Mouse (Mus musculus) forebrain, embryonic 12.5 days (tissue): ENCODE measurements around the gene Prdm1. TPM values are rescaled to one million over a fixed set of nuclear protein-coding genes. Genes with fewer than 3 reads are reported as not detected.
A peak's percentile ranks its signal among the peaks of the same experiment; 100 is the strongest.

Source experiments
- ATAC-seq: fragments of 200-750 bp; cut with Nextera tagmentation; 2 replicates; pipeline ENCODE4 v1.8.0; 2017; ENCODE audit warnings: moderate TSS enrichment; ENCODE audit not compliant: low FRiP score
- H3K27ac ChIP-seq: fragments of 300-500 bp; sonication (generic); 2 replicates; pipeline ENCODE4 v1.5.1; 2016; ENCODE audit warnings: mild to moderate bottlenecking
- H3K27me3 ChIP-seq: fragments of 300-500 bp; sonication (generic); 2 replicates; pipeline ENCODE4 v1.6.1; 2016; ENCODE audit warnings: mild to moderate bottlenecking
- H3K36me3 ChIP-seq: fragments of 300-500 bp; sonication (generic); replicated peaks from 2 replicates; pipeline ENCODE4 v1.6.1; 2016; ENCODE audit warnings: mild to moderate bottlenecking
- H3K4me1 ChIP-seq: fragments of 300-500 bp; sonication (generic); 2 replicates; pipeline ENCODE4 v1.6.1; 2016
- H3K4me2 ChIP-seq: fragments of 300-500 bp; sonication (generic); 2 replicates; pipeline ENCODE4 v1.6.1; 2016; ENCODE audit warnings: mild to moderate bottlenecking, moderate library complexity
- H3K4me3 ChIP-seq: fragments of 300-500 bp; sonication (generic); replicated peaks from 2 replicates; pipeline ENCODE4 v1.5.1; 2016; ENCODE audit warnings: mild to moderate bottlenecking
- H3K9ac ChIP-seq: fragments of 300-500 bp; sonication (generic); 2 replicates; pipeline ENCODE4 v1.6.1; 2016; ENCODE audit warnings: mild to moderate bottlenecking
- H3K9me3 ChIP-seq: fragments of 300-500 bp; sonication (generic); 2 replicates; pipeline ENCODE4 v1.6.1; 2016
- WGBS: fragments of 180-500 bp; shearing (Covaris S2); methylation state at CpG from one replicate; pipeline ENCODE4 v1.1.7; 2016; 5-methylcytosine and 5-hydroxymethylcytosine counted together
- polyA plus RNA-seq: library from polyadenylated mRNA; unstranded; fragments of >200 nt; fragmentation: Nextera tagmentation; extraction: Ambion mirVana; gene quantifications from 2 replicates; pipeline ENCODE4 v1.2.1, GENCODE M21; 2016

The Prdm1 gene
- polyA plus RNA-seq, 1 experiment from 2014 or later: 0.86 TPM

DNA sequence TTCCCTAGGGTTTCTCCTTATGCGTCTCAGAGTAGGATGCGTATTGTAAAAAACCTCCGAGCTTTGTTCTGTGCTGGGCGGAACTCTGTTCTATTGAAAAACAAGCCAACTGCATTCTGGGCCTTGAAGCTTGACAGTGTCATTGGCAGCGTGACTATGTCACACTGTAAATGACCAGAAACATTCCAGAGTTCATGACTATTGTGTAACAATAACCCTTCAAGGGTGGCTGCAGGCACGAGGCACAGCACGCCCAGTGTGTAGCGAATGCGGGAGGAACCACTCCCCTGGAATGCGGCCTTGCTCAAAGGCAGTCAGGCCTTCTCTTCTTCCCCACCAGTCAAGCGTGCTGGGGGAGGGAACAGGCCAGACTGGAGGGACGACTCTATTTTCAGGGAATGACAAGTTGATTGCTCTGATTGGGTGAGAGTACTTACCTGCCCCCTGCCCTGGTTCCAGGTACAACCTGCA lies 100.4 kb downstream of the Prdm1 start:
- Histone ChIP-seq H3K27me3 (no peaks in the 10 kb centered on the region), H3K36me3 (no peaks in the 10 kb centered on the region), H3K4me2 (no peak overlapping the region), H3K9ac (no peak overlapping the region), H3K4me1 (0 out of 2 replicates have a peak, but pooled peaks cover 3% of the 10 kb centered on the region), H3K27ac (no peak overlapping the region), H3K9me3 (no peaks in the 10 kb centered on the region), H3K4me3 (no peak overlapping the region)
- 36% methylated on average over 12 of the region's 12 CpGs for WGBS
- ATAC-seq: peak; percentile 41; the same call in 1 of the 2 replicates

DNA sequence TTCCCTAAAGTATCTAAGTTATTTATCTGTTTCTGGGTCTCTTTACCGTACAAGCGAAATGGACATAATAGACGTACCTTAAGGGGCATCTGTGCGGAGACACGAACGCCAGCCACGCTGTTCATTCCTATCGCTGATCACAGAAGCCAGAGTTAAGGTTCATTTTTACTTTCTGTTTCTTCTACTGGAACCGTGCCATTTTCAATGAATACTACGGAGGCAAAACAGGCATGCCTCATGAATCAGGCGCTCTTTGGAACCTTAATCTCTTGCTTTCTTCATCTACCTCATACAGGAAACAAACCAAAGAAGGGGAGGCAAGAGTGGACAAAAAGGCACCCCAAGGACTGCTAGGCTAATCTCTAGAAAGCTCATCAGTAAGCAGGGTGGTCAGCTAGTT lies 100.9 kb downstream of the Prdm1 start:
- Histone ChIP-seq H3K27me3 (no peaks in the 10 kb centered on the region), H3K4me1 (0 out of 2 replicates have a peak, but pooled peaks cover 3% of the 10 kb centered on the region), H3K9me3 (no peaks in the 10 kb centered on the region), H3K4me3 (no peak overlapping the region), H3K4me2 (no peak overlapping the region), H3K27ac (no peak overlapping the region), H3K9ac (no peak overlapping the region), H3K36me3 (no peaks in the 10 kb centered on the region)
- no peak for ATAC-seq
- 82% methylated on average over 11 of the region's 11 CpGs for WGBS

DNA sequence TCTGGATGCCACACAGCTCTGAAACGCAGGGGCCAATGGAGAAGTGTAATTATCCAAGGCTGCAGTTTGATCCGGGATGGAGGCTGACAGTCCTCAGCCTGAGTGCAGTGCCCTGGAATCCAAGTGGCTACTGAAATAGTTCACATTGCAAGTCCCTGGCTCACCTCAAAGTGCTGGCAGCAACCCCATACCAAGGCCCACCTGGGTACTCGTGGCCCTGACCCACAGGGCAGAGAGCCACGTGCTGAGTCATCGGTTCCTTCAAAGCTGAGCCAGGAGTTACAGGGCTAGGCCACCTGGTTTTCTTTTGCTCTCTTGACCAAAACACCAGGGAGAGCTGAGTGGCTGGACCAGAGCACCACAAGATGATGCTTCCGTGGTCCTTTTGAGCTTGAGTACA lies 103.3 kb downstream of the Prdm1 start:
- H3K9me3 ChIP-seq: no peaks in the 10 kb centered on the region
- no peak overlapping the region for H3K27ac ChIP-seq
- no peak overlapping the region for H3K4me2 ChIP-seq
- H3K9ac ChIP-seq: no peak overlapping the region
- H3K4me1 ChIP-seq: 0 out of 2 replicates have a peak, but pooled peaks cover 3% of the 10 kb centered on the region
- ATAC-seq: no peak
- H3K27me3 ChIP-seq: no peaks in the 10 kb centered on the region
- H3K36me3 ChIP-seq: no peaks in the 10 kb centered on the region
- no peak overlapping the region for H3K4me3 ChIP-seq
- 80% methylated on average over 6 of the region's 6 CpGs for WGBS

DNA sequence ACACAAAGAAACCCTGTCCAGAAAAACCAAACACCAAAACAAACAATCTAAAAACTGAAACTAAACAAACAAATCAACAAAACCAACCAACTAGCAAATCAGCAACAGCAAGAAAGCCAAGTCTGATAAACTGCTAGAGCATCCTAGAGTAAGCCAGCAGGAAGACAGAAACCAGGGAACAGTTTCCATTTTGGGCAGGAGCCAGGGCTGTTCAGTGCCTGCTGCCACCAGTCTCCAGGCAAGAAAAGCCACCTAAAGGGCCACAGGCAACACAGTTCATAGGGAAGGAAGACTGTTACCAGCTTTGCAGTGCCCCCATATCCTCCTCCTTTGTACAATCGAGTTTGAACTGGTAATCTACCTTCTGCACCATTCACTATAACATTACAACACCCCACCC lies 106.4 kb downstream of the Prdm1 start:
- H3K9ac ChIP-seq: no peak overlapping the region
- WGBS: 70% methylated on average over 1 of the region's 1 CpGs
- H3K4me2 ChIP-seq: no peak overlapping the region
- H3K9me3 ChIP-seq: no peaks in the 10 kb centered on the region
- no peak overlapping the region for H3K27ac ChIP-seq
- no peak overlapping the region for H3K4me3 ChIP-seq
- H3K27me3 ChIP-seq: no peaks in the 10 kb centered on the region
- H3K36me3 ChIP-seq: no peaks in the 10 kb centered on the region
- H3K4me1 ChIP-seq: no peaks in the 10 kb centered on the region
- ATAC-seq: no peak

DNA sequence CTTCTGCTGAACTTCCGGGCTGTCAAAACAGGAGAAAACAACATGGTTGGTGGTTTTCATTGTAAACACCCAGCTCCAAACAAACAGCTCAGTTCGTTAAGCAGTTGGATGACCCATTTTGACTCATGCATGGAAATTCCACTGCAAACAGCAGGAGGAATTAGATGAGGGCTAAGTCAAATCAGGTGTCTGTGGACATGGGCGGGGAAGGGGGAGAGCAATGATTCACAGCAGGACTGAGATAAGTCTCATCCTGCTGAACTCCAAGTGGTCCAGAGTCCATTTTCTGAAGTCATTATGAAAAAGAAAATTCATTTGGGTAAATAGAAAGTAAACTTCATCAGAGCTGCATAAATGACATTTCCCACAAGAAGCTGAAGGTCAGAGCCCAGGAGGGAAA lies 108.1 kb downstream of the Prdm1 start:
- no peaks in the 10 kb centered on the region for H3K4me1 ChIP-seq
- no peak overlapping the region for H3K4me2 ChIP-seq
- H3K27ac ChIP-seq: no peak overlapping the region
- H3K27me3 ChIP-seq: no peaks in the 10 kb centered on the region
- ATAC-seq: no peak
- no peaks in the 10 kb centered on the region for H3K36me3 ChIP-seq
- no peak overlapping the region for H3K4me3 ChIP-seq
- no peaks in the 10 kb centered on the region for H3K9me3 ChIP-seq
- no peak overlapping the region for H3K9ac ChIP-seq
- 77% methylated on average over 3 of the region's 3 CpGs for WGBS

DNA sequence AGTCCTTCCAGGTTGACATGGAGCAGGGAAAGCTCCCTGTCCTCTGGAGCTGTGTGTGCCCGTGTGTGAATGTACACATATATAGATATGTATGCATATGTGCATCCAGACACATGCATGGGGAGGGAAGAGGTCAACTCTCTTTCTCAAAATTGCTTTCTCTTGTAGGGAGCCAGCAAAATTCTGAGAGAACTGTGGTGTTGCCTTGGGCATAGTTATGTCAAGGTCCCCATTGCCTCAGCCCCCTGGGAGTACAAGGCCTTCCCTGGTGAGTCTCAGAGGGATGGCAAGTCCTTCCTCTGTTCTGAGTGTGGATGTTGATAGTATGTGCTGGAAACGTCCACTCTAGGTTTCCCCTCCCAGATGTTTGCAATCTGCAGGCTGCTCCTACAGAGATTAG lies 109.4 kb downstream of the Prdm1 start:
- WGBS: 80% methylated on average over 2 of the region's 2 CpGs
- Histone ChIP-seq H3K4me1 (no peaks in the 10 kb centered on the region), H3K36me3 (no peaks in the 10 kb centered on the region), H3K4me3 (no peak overlapping the region), H3K27me3 (no peaks in the 10 kb centered on the region), H3K9ac (no peak overlapping the region), H3K9me3 (no peaks in the 10 kb centered on the region), H3K27ac (no peak overlapping the region), H3K4me2 (no peak overlapping the region)
- ATAC-seq: no peak

DNA sequence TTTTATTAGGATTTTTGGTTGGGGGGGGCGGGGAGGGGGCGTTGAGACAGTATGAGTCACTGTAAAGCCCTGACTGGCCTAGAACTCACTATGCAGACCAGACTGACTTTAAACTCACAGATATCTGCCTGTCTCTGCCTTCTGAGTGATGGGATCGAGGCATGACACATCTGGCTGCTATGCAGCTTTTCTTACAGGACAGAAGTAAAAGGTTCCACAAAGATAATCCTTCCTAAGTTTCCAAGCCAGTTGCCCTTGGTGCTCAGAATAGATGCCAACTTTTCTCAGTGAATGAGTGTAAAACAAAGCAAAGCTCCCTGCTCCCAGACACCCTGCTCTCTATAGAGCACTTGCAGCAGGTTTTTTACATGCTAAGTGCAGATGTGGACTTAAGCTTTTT lies 112.7 kb downstream of the Prdm1 start:
- Histone ChIP-seq H3K9me3 (no peaks in the 10 kb centered on the region), H3K4me2 (no peak overlapping the region), H3K4me1 (no peaks in the 10 kb centered on the region), H3K36me3 (no peaks in the 10 kb centered on the region), H3K27me3 (no peaks in the 10 kb centered on the region), H3K27ac (no peak overlapping the region), H3K4me3 (no peak overlapping the region), H3K9ac (no peak overlapping the region)
- WGBS: 77% methylated on average over 3 of the region's 3 CpGs
- ATAC-seq: no peak

DNA sequence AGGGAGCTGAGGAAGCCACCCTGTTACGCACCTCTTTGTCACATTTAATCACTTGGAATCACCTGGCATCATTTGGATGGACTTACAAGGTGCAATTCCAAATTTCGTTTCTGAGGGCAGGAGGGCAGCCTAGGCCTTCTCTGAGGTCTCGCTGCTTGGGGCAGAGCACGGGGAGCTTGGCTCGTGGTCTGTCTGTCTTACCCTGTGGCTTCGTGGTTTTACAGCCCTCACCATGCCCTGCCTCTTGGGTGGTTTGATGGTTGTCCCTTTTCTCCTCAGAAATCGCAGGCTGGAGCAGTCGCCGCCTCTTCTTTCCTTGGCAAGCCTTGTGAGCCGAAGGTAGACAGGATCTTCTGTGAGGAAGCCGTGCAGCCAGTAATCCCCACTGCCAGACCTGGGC lies 118.3 kb downstream of the Prdm1 start:
- no peaks in the 10 kb centered on the region for H3K4me1 ChIP-seq
- no peaks in the 10 kb centered on the region for H3K27me3 ChIP-seq
- no peak for ATAC-seq
- no peak overlapping the region for H3K27ac ChIP-seq
- 78% methylated on average over 11 of the region's 11 CpGs for WGBS
- H3K4me2 ChIP-seq: no peak overlapping the region
- H3K4me3 ChIP-seq: no peak overlapping the region
- no peaks in the 10 kb centered on the region for H3K36me3 ChIP-seq
- H3K9me3 ChIP-seq: no peaks in the 10 kb centered on the region
- no peak overlapping the region for H3K9ac ChIP-seq

DNA sequence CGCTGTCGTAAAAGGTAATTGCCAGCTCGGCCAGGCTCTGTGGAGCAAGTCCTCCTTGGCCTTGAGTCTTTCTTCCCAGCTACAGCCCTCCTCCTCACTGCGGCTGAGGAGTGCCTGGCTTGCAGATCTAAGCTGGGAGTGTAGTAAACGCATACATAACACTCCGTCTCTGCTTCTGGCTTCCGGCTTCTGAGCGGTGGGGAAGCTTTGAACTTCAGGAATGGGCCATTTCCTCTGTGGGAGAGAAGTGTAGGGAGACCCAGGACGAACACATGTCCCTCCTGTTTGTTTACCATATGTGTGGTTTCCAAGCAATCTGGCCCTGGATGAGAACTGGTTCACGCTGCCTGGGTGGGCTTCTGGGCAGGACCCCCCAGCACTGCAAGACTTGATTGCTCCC lies 119.2 kb downstream of the Prdm1 start:
- H3K9me3 ChIP-seq: no peaks in the 10 kb centered on the region
- H3K4me2 ChIP-seq: no peak overlapping the region
- H3K4me1 ChIP-seq: no peaks in the 10 kb centered on the region
- no peaks in the 10 kb centered on the region for H3K36me3 ChIP-seq
- ATAC-seq: no peak
- H3K27ac ChIP-seq: no peak overlapping the region
- WGBS: 85% methylated on average over 10 of the region's 10 CpGs
- no peak overlapping the region for H3K4me3 ChIP-seq
- H3K9ac ChIP-seq: no peak overlapping the region
- no peaks in the 10 kb centered on the region for H3K27me3 ChIP-seq

DNA sequence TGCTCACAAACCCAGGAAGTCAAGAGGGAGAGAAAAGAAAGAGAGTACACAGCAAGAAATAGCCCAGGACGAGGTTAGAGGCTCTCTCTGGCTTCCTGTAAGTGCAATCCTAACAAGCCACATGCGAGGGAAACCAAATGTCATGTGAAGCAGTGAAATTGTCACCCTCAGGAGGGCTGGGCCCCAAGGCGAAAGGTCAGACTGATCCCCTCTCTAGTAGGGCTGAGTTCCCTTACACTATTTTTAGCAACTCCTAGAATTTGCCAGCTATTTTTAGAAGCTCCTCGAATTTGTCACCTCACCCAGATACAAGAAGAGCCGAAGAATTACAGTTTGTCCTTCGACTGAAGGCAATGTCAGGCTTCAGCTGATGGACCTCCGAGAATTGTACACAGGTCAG lies 124.9 kb downstream of the Prdm1 start:
- no peaks in the 10 kb centered on the region for H3K4me1 ChIP-seq
- no peak overlapping the region for H3K9ac ChIP-seq
- ATAC-seq: no peak
- no peaks in the 10 kb centered on the region for H3K27me3 ChIP-seq
- H3K4me3 ChIP-seq: no peak overlapping the region
- 85% methylated on average over 7 of the region's 7 CpGs for WGBS
- no peaks in the 10 kb centered on the region for H3K9me3 ChIP-seq
- no peak overlapping the region for H3K4me2 ChIP-seq
- H3K27ac ChIP-seq: no peak overlapping the region
- no peaks in the 10 kb centered on the region for H3K36me3 ChIP-seq

DNA sequence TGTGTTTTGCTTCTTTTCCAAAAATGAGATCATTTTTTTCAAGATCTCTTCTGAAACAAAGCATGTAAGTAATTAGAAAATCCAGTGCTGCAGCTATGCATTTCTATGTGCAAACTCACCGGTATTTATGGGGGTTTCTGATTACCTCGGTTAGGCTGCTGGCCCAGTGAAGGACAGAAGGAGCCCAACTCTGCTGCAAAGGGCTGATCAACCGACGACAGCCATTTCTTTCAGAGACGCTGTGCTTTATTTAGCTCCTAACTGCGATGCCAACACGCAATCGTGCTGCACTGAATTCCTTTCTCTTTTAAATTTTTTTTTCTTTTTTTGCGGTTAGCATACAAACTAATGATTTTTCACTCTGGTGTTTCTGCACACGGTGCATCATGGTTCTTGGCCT lies 126.7 kb downstream of the Prdm1 start:
- no peak overlapping the region for H3K27ac ChIP-seq
- WGBS: 88% methylated on average over 10 of the region's 10 CpGs
- H3K4me3 ChIP-seq: no peak overlapping the region
- no peak for ATAC-seq
- no peak overlapping the region for H3K4me2 ChIP-seq
- H3K9me3 ChIP-seq: no peaks in the 10 kb centered on the region
- no peaks in the 10 kb centered on the region for H3K4me1 ChIP-seq
- H3K36me3 ChIP-seq: no peaks in the 10 kb centered on the region
- no peak overlapping the region for H3K9ac ChIP-seq
- H3K27me3 ChIP-seq: no peaks in the 10 kb centered on the region

DNA sequence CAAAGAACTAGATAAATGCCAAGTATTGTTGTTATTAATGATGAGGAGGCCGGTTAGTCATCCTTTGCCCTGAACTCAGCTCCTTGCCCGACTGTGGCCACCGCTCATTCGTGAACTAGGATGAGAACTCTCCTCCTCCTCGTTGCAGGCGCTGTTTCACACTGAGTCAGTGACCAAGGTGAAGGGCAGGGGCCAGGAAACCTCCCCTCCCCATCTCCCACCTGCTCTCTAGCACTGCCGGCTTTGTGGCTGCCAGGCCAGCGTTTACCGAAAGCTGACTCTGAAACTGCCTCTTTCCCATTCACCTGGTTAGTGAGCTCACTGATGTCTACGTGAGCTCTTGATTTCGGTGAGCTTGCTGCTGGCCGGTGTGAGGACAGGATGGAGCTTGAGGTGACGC lies 127.7 kb downstream of the Prdm1 start:
- 60% methylated on average over 13 of the region's 13 CpGs for WGBS

DNA sequence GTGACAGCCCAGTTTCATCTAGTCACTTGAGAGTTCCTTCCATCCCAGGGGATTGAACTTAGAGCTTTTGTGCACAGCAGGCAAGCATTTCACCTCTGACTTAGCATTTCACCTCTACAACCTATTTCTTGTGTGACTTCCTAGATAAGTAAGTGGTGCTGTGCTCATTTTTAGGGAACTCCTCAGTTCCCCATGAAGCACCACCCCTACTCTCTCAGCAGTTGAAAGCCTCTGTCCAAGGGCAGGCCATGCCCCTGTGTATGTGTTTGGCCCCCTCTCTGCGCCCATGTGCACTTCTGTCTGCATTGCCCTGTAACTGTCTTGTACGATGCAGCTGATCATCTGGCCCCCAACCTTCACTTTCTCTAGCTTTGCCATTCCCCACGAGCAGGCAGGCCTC lies 128.2 kb downstream of the Prdm1 start:
- Histone ChIP-seq H3K27me3 (no peaks in the 10 kb centered on the region), H3K9me3 (no peaks in the 10 kb centered on the region), H3K4me3 (no peak overlapping the region), H3K4me1 (no peaks in the 10 kb centered on the region), H3K4me2 (no peak overlapping the region), H3K27ac (no peak overlapping the region), H3K9ac (no peak overlapping the region), H3K36me3 (no peaks in the 10 kb centered on the region)
- ATAC-seq: no peak
- 51% methylated on average over 3 of the region's 3 CpGs for WGBS

More for the DNA sequence above, 127.7 kb downstream of the Prdm1 start:
- Histone ChIP-seq H3K4me3 (no peak overlapping the region), H3K4me1 (no peaks in the 10 kb centered on the region), H3K4me2 (no peak overlapping the region), H3K36me3 (no peaks in the 10 kb centered on the region), H3K27ac (no peak overlapping the region), H3K9me3 (no peaks in the 10 kb centered on the region), H3K9ac (no peak overlapping the region), H3K27me3 (no peaks in the 10 kb centered on the region)
- no peak for ATAC-seq
